Mouse (Mus musculus) embryo, embryonic 11.5 days (tissue): ENCODE measurements around the gene Klf12.
"Not testable (repeated sequence)": the region's sequence is repeated elsewhere in the genome, so short reads cannot be mapped to it uniquely, and the experiment has no call there.

ENCODE experiments used
- DNase-seq: peaks from one replicate; pipeline ENCODE4 v3.0.0-alpha.2; 2012; ENCODE audit warnings: low read depth, low spot score

Gene Klf12

DNA sequence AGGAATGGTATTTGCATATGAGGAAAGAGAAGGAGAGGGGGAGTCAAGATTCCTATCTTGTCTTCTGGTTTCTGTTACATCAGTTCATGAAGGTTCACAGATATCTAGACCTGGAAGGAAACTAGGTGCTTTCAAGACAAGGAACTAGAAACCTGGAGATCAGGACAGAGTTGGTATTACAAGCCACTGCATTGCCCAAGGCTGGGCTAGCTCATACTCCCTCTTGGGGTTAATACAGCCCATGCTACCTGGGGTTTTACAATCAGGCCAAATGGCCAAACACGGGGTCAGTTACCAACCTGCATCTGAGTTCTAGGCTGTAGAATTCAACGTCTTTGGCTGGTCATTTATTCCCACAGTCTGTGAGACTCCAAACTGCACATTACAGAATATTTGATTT, 398.9 kb downstream of the Klf12 start:
- no peak for DNase-seq

DNA sequence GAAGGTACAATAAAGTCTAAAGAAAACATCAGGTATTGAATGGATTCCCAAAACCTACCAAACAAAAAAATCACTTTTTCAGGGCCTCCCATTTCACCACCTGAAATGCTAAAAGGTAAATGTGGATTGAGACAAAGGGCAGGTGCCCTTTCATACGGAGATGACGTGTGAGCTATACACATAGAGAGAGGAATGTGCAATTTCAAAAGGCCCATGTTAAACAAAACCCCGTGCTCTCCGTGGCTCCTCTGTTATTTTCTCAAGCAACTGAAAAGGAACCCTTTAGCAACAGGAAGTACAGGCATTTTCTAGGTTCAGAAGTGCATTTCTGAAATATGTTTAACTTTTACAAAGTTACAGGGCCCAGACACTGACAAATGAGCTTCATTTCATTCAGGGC, 399.4 kb downstream of the Klf12 start:
- DNase-seq: no peak

DNA sequence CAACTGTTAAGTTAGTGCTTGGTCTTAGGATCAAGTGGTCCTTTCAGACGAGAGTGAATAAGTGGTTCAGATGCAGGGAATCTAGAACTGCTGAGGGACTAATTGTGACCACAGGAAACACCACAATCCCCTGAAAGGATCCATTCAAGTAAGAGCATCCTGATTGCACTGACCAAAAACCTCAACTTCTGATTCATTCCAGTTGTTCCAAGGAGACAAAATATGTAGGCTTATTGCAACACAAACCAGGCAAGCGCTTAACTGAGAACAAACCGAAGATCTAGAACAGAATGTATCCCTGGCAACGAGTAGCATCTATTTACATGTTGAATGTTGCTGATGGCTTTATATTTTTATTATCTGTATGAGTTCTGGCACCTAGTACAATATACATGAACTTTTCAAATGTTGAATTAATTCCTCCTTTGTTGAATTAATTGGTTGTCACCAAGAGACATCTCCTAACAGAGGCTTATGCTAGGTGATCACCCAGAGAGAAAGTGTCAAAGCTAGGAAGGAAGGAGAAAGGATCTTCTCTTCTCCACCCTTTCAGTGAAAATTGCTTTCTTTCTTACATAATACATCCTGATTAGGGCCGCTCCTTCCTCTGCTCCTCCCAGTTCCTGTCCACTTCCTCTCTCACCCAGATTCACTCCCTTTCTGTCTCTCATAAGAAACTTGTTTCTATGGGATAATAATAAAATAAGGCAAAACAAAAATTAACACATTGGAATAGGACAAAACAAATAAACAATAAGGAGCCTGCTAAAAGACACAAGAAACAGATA, 407.5 kb downstream of the Klf12 start:
- no peak for DNase-seq

DNA sequence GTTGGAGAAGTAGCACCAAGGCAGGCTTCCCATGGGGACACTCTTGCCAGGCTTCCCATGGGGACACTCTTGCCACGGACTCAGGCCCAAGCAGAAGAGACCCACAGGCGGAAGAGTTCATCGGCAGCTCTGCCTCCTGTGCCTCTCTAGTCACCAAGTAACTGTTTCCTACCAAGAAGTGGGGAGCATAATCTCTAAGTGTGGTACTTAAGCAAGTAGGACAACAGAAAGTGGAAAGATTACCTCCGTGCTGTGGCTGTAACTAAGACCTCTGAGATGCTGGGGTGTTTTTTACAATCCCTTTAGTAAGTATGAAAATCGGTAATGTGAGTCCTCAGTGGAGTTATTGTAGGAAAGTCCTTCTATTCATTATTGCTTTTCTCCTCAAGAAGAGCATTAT, 410.8 kb downstream of the Klf12 start:
- no peak for DNase-seq

DNA sequence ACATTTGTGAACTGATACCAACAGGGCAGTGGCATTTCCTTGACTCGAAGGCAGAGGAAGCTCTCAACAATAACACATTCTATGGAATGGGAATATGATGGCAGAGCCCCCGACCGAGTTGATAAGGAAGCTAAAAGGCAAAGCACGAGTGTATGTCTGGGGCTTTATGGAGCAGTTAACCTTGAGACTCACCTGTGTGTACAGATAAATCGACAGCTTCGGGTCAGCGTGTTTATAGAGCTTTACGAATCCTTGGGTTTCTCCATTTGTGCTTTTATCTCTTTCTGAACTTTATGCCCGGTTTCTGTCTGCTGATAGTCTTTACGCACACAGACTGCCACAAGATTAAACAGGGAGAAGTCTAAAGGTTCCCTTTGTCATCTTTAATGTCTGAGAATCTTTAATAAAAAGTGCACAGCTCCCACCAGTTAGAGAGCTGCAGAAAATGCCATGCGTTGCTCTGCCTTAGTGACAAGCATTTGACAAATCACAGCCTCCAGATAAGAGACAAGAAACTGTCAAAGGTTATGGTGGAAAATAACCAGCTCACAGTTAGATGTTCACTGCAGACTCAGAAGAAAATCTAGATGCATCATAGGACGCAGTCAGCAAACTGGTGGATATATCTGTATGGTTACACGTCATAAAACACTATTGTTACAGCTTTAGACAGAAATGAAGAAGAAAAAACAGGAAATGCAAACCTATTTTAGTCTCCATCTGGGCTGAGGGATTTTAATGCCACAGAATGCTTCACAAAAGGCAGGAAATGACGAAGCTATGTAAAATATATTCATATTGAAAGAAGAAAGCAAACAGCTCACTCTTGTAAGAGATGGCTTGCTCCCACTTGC, 428.1 kb downstream of the Klf12 start:
- DNase-seq: no peak

DNA sequence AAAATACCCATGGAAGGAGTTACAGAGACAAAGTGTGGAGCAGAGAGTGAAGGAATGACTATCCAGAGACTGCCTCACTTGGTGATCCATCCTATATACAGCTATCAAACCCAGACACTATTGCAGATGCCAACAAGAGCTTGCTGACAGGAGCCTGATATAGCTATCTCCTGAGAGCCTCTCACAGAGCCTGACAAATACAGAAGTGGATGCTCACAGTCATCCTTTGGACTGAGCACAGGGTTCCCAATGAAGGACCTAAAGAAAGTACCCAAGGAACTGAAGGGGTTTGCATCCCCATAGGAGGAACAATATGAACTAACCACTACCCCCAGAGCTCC, 430.0 kb downstream of the Klf12 start:
- not testable (repeated sequence) for DNase-seq

DNA sequence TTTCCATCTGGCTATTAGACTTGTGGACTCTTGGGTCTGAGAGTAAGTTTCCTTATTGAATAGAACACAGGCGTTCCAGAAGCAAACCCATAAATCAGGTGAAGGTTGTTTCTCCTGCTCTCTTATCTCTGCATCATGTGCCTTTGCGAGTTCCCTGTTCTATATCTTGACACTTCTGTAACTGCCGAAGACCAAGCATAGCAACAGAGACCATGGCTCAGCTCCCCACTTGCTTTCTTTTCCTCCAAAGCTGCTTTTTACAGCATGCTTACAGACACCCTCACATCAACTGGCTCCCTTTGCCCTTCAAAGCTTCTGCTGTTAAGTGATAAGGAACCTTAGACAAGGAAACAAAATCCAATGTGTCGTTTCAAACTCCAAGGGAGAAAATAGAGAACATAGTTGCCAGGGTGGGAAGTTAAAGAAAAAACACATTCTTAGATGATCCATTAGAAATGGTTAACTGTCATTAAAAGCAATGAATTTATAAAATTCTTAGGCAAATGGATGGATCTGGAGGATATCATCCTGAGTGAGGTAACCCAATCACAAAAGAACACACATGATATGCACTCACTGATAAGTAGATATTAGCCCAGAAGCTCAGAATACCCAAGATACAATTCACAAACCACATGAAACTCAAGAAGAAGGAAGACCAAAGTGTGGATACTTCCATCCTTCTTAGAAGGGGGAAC, 430.6 kb downstream of the Klf12 start:
- DNase-seq: not testable (repeated sequence)

DNA sequence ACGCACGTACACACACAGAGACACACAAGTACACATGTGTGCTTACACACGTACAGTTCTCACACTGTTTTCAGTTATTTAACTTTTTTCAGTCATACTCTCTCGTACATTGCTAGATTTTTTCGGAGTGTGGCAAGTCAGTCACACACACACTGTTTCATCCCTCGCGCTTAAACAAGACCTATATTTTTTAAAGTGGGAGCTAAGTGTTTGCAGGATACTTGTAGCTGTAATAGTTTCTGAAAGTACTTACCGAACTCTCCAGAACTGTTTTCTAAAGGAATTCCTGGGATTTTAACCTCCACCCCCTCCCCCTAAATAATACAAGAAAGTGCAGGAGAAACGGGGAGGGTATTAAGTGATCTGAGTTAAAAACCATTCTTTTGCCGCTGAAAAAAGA, 434.1 kb downstream of the Klf12 start:
- no peak for DNase-seq

DNA sequence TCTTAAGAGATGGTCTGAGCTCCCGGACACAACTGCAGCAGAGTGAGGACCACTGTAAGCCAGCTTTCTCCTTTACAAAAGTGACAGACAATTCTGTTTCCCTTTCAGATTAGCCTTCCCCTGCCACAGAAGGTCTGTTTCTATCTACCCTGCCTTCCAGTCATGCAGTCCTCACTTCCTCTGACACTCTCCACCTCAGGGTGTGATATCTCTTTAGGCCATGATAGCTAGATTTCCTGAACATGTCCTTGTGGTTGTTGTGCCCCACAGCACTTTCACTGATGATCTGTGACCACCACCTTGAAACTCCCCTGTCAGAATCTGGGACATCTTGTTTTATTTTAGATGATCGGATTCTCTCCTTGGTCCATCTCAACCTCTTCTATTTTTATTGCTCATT, 437.0 kb downstream of the Klf12 start:
- no peak for DNase-seq

DNA sequence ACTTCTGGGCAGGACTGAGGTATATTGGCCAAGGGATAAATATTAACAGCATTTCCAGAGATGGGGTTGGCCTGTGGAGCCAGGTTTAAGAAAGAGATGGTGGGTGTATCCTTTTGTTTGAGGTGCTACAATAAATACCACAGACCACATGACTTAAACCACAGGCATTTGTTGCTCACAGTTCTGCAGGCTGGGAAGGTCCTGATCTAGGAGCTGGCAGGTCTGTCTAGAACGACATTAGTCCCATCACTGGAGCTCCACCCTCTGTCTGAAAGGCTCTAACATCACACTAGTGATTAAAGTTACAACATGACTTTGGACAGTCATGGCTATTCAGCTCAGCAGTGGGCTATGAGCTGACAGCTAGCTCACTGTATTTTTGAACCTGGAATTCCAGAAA, 457.8 kb downstream of the Klf12 start:
- DNase-seq: no peak
